Mouse (Mus musculus) brain, adult 10 weeks (tissue): ENCODE data around the gene Lilrb4a. TPM values are rescaled to one million over a fixed set of nuclear protein-coding genes. Genes with fewer than 3 reads are reported as not detected.

Experiments
- polyA plus RNA-seq: library from polyadenylated mRNA; stranded (reverse); fragments of 350-450 nt; fragmentation: Illumina TruSeq; extraction: RNeasy Lipid Tissue Mini Kit (QIAGEN cat#74804); gene quantifications from one replicate; pipeline ENCODE4 v1.2.3, GENCODE M21; 2015; ENCODE audit warnings: low read depth, low replicate concordance

Gene Lilrb4a
- 0.52 TPM for polyA plus RNA-seq

DNA sequence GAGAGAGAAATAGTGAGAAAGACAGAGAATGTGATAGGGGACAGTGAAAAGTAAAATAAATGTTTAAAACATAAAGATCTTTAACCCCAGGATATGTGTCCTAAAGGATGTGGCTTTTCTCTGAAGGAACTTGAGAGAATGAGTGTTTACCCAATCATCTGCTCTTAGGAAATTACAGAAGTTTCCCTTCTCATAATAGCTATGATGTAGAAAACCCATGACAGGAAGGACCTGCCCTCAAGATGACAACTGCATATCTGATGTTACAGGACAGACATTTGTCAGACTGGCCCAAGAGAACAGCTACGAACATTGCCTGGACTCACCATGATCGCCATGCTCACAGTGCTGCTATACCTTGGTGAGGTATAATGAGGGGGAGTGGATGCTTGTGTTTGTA lies at the start of gene Lilrb4a:
Lilrb4a (plus strand) TSS at position 266 of the 400 bp plus-strand sequence.

DNA sequence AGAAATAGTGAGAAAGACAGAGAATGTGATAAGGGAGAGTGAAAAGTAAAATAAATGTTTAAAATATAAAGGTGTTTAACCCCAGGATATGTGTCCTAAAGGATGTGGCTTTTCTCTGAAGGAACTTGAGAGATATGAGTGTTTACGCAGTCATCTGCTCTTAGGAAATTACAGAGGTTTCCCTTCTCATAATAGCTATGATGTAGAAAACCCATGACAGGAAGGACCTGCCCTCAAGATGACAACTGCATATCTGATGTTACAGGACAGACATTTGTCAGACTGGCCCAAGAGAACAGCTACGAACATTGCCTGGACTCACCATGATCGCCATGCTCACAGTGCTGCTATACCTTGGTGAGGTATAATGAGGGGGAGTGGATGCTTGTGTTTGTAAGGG lies 10.4 kb upstream of the Lilrb4a start, which contains the start of the genes Gm49339 and Lilr4b:
Gm49339 (plus strand) TSS at position 216 of the 400 bp plus-strand sequence.
Lilr4b (plus strand) TSS at position 236 of the 400 bp plus-strand sequence.

Other genes with a start within 250 kb of the Lilrb4a start
- gene Gm49339, start 10.3 kb upstream of the Lilrb4a start, polyA plus RNA-seq, result not detected
- gene Lilr4b, start 10.3 kb upstream of the Lilrb4a start, polyA plus RNA-seq, result 0.21 TPM
- not detected for gene Fam162b, start 99.6 kb downstream of the Lilrb4a start, polyA plus RNA-seq
- not detected for gene Gprc6a, start 140.5 kb downstream of the Lilrb4a start, polyA plus RNA-seq
- not detected for gene Rfx6, start 186.8 kb downstream of the Lilrb4a start, polyA plus RNA-seq